In genomic region chr2:116001352-116002138, GRCm38 (mm10) we compare ENCODE assay signal across 9 mouse cellular contexts.
A peak's percentile ranks its signal among the peaks of the same experiment; 100 is the strongest.
DNase-seq lines count a peak whose midpoint lies in the region; ATAC-seq lines count a peak whose summit lies in the region.
"Had no signal": no experiment of that assay in that cellular context is flagged by ENCODE, and none has a peak within 500 bp of the region (broad histone marks: within the 10 kb centered on the region; RNA-seq: fewer than 3 reads in every experiment).

No protein-coding gene starts in this region.

- WGBS in midbrain, embryonic 11.5 days: 37% methylated on average over 6 of the region's 6 CpGs
- 47% methylated on average over 6 of the region's 6 CpGs for WGBS in midbrain, embryonic 10.5 days
- 37% methylated on average over 6 of the region's 6 CpGs for WGBS in hindbrain, embryonic 12.5 days

- no peak for DNase-seq in midbrain, embryonic 11.5 days (ENCODE audit: low spot score, missing footprints)
- DNase-seq in midbrain, embryonic 10.5 days (ENCODE audit: low spot score): no peak
- DNase-seq in mesoderm, embryonic 11.5 days (ENCODE audit: low read depth, low spot score): peak; percentile 47
- no peak for DNase-seq in liver
- no peak for DNase-seq in adrenal gland, adult 8-10 months

- H3K9me3 ChIP-seq in midbrain, embryonic 11.5 days (ENCODE audit: control insufficient read depth, low read length): no peaks in the 10 kb centered on the region
- no peaks in the 10 kb centered on the region for H3K9me3 ChIP-seq in midbrain, embryonic 10.5 days (replicated peaks)
- no peaks in the 10 kb centered on the region for H3K9me3 ChIP-seq in hindbrain, embryonic 12.5 days (replicated peaks)
- H3K9me3 ChIP-seq: heart, embryonic 12.5 days; liver, embryonic 15.5 days had no signal

- H3K36me3 ChIP-seq in midbrain, embryonic 11.5 days (ENCODE audit: control insufficient read depth, insufficient read depth, low read length): no peaks in the 10 kb centered on the region
- H3K36me3 ChIP-seq in midbrain, embryonic 10.5 days: peaks cover 32% of the 10 kb centered on the region
- peaks cover 13% of the 10 kb centered on the region; the same call in 1 of the 2 replicates for H3K36me3 ChIP-seq in hindbrain, embryonic 12.5 days
- H3K36me3 ChIP-seq: liver, embryonic 15.5 days had no signal

- peaks cover 15% of the 10 kb centered on the region; the same call in 1 of the 2 replicates for H3K27me3 ChIP-seq in midbrain, embryonic 11.5 days (ENCODE audit: control insufficient read depth, insufficient read depth, low read length)
- peaks cover 82% of the 10 kb centered on the region for H3K27me3 ChIP-seq in midbrain, embryonic 10.5 days (ENCODE audit: low read depth, poor library complexity, severe bottlenecking)
- no peaks in the 10 kb centered on the region for H3K27me3 ChIP-seq in hindbrain, embryonic 12.5 days
- H3K27me3 ChIP-seq: heart, embryonic 12.5 days; liver, embryonic 15.5 days had no signal

- H3K27ac ChIP-seq in midbrain, embryonic 11.5 days (ENCODE audit: low read depth, low read length): no peak overlapping the region
- H3K27ac ChIP-seq in midbrain, embryonic 10.5 days (replicated peaks): no peak overlapping the region
- H3K27ac ChIP-seq in hindbrain, embryonic 12.5 days: peak overlapping the region; percentile 62
- H3K27ac ChIP-seq: liver, embryonic 15.5 days had no signal

- peaks cover 3% of the 10 kb centered on the region for H3K4me1 ChIP-seq in midbrain, embryonic 11.5 days (ENCODE audit: control insufficient read depth, insufficient read depth, low read length)
- H3K4me1 ChIP-seq in midbrain, embryonic 10.5 days: peaks cover 52% of the 10 kb centered on the region
- H3K4me1 ChIP-seq in hindbrain, embryonic 12.5 days: peaks cover 52% of the 10 kb centered on the region
- H3K4me1 ChIP-seq: liver, embryonic 15.5 days had no signal

- H3K9ac ChIP-seq in midbrain, embryonic 11.5 days (ENCODE audit: low read length): no peak overlapping the region
- no peak overlapping the region for H3K9ac ChIP-seq in hindbrain, embryonic 12.5 days
- H3K9ac ChIP-seq: heart, embryonic 12.5 days; liver, embryonic 15.5 days had no signal

- no peak overlapping the region for H3K4me2 ChIP-seq in midbrain, embryonic 11.5 days
- H3K4me2 ChIP-seq in hindbrain, embryonic 12.5 days (replicated peaks): no peak overlapping the region
- H3K4me2 ChIP-seq: heart, embryonic 12.5 days; liver, embryonic 15.5 days had no signal

- 0 out of 2 replicates have a peak, but pooled peaks have one; percentile 22 for ATAC-seq in midbrain, embryonic 11.5 days (ENCODE audit: low FRiP score)
- ATAC-seq in hindbrain, embryonic 12.5 days (ENCODE audit: low FRiP score): no peak
- no peak for ATAC-seq in erythroblast, adult 5-6 weeks (replicated peaks; ENCODE audit: low FRiP score, poor library complexity, severe bottlenecking)

- no peak overlapping the region for H3K4me3 ChIP-seq in midbrain, embryonic 11.5 days (ENCODE audit: low read depth, low read length)
- H3K4me3 ChIP-seq in midbrain, embryonic 10.5 days: no peak overlapping the region
- H3K4me3 ChIP-seq in hindbrain, embryonic 12.5 days: no peak overlapping the region
- H3K4me3 ChIP-seq: heart, embryonic 12.5 days; liver, embryonic 15.5 days had no signal
